Mouse (Mus musculus): ENCODE measurements around the gene Nsf. TPM values are rescaled to one million over a fixed set of nuclear protein-coding genes. Genes with fewer than 3 reads are reported as not detected.

Nsf gene
- polyA plus RNA-seq, 1 experiment from 2014 or later: 45.8 TPM

DNA sequence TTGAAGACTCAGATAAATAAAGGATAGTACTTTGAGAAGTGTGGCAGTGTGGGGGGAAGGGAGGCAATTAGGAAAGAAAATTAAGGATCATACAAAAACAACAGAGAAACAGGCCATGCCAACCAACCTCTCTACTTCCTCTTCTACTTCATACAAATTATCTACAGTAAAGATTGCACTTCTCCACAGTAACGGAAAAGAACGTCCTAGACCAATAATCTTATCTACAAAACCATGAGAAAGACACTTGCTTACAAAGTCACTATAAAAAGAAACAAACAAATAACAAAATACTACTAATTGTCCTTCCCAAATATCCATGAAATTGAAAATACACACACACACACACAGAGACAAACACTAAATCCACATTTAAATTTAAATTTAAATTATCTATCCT lies 29.9 kb downstream of the Nsf start:
- 89% methylated on average over 2 of the region's 2 CpGs for WGBS
- no peaks in the 10 kb centered on the region for H3K36me3 ChIP-seq (ENCODE audit: control insufficient read depth, insufficient read depth, low read length)
- no peak overlapping the region for H3K4me3 ChIP-seq (ENCODE audit: low read length)

DNA sequence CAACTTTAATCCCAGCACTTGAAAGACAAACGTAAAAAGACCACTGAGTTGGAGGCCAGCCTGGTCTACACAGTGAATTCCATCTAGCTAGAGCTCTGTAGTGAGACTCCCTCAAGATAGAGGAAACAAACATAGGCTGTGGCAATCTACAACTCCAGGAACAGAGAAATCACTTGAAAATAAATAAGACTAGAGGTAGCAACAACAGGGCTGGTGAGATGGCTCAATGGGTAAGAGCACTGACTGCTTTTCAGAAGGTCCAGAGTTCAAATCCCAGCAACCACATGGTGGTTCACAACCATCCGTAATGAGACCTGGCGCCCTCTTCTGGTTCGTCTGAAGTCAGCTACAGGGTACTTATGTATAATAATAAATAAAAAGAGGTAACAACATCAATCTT lies 30.6 kb downstream of the Nsf start:
- Histone ChIP-seq H3K27ac (ENCODE audit: low read length) (no peak overlapping the region), H3K4me3 (ENCODE audit: low read length) (no peak overlapping the region), H3K27me3 (replicated peaks; ENCODE audit: control insufficient read depth, insufficient read depth, low read length) (no peaks in the 10 kb centered on the region), H3K36me3 (ENCODE audit: control insufficient read depth, insufficient read depth, low read length) (no peaks in the 10 kb centered on the region), H3K9ac (ENCODE audit: low read depth, low read length) (no peak overlapping the region), H3K4me1 (ENCODE audit: control insufficient read depth, insufficient read depth, low read length) (no peaks in the 10 kb centered on the region), H3K4me2 (ENCODE audit: low read depth, low read length) (no peak overlapping the region), H3K9me3 (ENCODE audit: control insufficient read depth, low read length) (no peaks in the 10 kb centered on the region)
- ATAC-seq: no peak
- 84% methylated on average over 4 of the region's 4 CpGs for WGBS

More for the DNA sequence above, 29.9 kb downstream of the Nsf start:
- Histone ChIP-seq H3K4me2 (ENCODE audit: low read depth, low read length) (no peak overlapping the region), H3K9ac (ENCODE audit: low read depth, low read length) (no peak overlapping the region), H3K4me1 (ENCODE audit: control insufficient read depth, insufficient read depth, low read length) (no peaks in the 10 kb centered on the region), H3K27ac (ENCODE audit: low read length) (no peak overlapping the region), H3K9me3 (ENCODE audit: control insufficient read depth, low read length) (no peaks in the 10 kb centered on the region), H3K27me3 (replicated peaks; ENCODE audit: control insufficient read depth, insufficient read depth, low read length) (no peaks in the 10 kb centered on the region)
- no peak for ATAC-seq

DNA sequence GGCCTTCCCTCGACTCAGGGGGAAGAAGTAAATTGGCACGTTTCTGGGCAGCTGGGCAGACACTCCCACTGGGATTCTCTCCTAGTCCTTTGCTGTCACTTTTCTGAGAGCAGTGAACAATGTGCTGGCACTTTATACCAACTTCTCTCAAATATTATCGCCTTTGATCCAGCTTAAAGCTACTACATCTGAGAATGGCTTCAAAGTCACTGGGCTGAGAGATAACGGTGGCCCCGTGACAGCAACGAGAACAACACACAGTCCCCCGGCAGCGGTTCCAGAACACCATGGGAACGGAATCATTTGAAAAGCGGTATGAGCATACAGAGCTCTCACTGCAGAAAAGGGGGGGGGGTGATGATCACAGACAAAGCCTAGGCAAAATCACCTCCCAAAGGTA lies 31.0 kb downstream of the Nsf start:
- WGBS: 89% methylated on average over 10 of the region's 10 CpGs
- no peak for ATAC-seq
- Histone ChIP-seq H3K27me3 (replicated peaks; ENCODE audit: control insufficient read depth, insufficient read depth, low read length) (no peaks in the 10 kb centered on the region), H3K4me3 (ENCODE audit: low read length) (no peak overlapping the region), H3K4me1 (ENCODE audit: control insufficient read depth, insufficient read depth, low read length) (no peaks in the 10 kb centered on the region), H3K9me3 (ENCODE audit: control insufficient read depth, low read length) (no peaks in the 10 kb centered on the region), H3K27ac (ENCODE audit: low read length) (no peak overlapping the region), H3K4me2 (ENCODE audit: low read depth, low read length) (no peak overlapping the region), H3K36me3 (ENCODE audit: control insufficient read depth, insufficient read depth, low read length) (no peaks in the 10 kb centered on the region), H3K9ac (ENCODE audit: low read depth, low read length) (no peak overlapping the region)

DNA sequence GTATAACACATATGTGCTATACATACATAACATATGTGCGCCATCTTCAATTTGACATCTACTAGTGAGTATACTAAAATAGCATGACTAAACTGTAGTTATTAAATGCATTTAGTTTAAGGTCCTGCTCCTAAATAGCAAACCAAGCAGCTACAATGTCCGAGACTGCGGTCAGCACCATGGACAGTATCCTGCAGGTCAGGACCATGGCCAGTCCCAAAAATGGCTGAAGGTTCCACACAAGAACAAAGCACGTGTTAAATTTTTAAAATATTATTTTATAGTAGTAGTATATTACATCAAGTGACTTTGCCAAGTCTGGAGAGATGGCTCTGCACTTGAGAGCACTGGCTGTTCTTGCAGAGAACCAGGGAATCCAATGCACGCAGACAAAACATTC lies 33.2 kb downstream of the Nsf start:
- Histone ChIP-seq H3K4me1 (ENCODE audit: control insufficient read depth, insufficient read depth, low read length) (no peaks in the 10 kb centered on the region), H3K4me2 (ENCODE audit: low read depth, low read length) (no peak overlapping the region), H3K4me3 (ENCODE audit: low read length) (no peak overlapping the region), H3K27me3 (replicated peaks; ENCODE audit: control insufficient read depth, insufficient read depth, low read length) (no peaks in the 10 kb centered on the region), H3K36me3 (ENCODE audit: control insufficient read depth, insufficient read depth, low read length) (no peaks in the 10 kb centered on the region), H3K27ac (ENCODE audit: low read length) (no peak overlapping the region), H3K9me3 (ENCODE audit: control insufficient read depth, low read length) (no peaks in the 10 kb centered on the region), H3K9ac (ENCODE audit: low read depth, low read length) (no peak overlapping the region)
- WGBS: 62% methylated on average over 5 of the region's 5 CpGs
- no peak for ATAC-seq

DNA sequence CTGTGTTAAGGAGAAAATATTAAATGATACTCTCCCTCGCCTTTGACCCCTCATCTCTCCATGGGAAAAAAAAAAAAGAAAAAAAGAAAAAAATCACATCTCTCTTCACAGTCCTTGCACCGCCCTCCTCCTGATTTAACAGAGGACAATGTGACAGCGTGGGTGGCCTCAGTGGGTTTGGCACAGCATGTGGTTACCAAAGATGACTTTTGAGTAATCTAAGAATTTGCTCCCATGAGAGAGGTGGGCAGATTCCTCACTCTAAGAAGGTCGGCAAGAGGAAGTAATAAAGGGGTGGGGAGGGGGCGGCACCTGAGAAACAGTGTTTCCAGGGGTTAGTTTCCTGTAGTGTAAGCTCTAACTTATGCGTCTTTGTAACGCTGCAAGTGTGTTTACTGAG lies 37.0 kb downstream of the Nsf start:
- H3K4me1 ChIP-seq (ENCODE audit: control insufficient read depth, insufficient read depth, low read length): no peaks in the 10 kb centered on the region
- H3K4me3 ChIP-seq (ENCODE audit: low read length): no peak overlapping the region
- no peak overlapping the region for H3K9ac ChIP-seq (ENCODE audit: low read depth, low read length)
- H3K27me3 ChIP-seq (replicated peaks; ENCODE audit: control insufficient read depth, insufficient read depth, low read length): no peaks in the 10 kb centered on the region
- H3K36me3 ChIP-seq (ENCODE audit: control insufficient read depth, insufficient read depth, low read length): no peaks in the 10 kb centered on the region
- no peak overlapping the region for H3K27ac ChIP-seq (ENCODE audit: low read length)
- no peaks in the 10 kb centered on the region for H3K9me3 ChIP-seq (ENCODE audit: control insufficient read depth, low read length)
- WGBS: 74% methylated on average over 7 of the region's 7 CpGs
- no peak for ATAC-seq
- no peak overlapping the region for H3K4me2 ChIP-seq (ENCODE audit: low read depth, low read length)

DNA sequence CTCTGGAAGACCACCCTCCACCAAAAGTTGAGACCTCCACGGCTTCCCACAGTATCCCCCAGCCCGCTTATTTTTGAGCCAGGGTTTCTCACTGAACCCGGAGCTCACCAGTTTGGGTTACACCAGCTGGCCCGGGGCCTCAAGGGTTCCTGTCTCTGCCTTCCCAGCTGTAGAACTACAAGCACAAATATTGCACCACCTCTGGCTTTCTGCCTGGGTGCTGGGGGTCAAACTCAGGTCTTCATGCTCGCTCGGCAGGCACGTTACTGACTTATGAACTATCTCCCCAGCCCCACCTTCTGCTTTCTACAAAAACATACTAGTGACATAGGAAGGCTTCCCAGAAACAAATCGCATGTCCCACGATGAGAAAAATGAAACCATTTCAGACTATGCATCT lies 38.2 kb downstream of the Nsf start:
- Histone ChIP-seq H3K36me3 (ENCODE audit: control insufficient read depth, insufficient read depth, low read length) (no peaks in the 10 kb centered on the region), H3K27ac (ENCODE audit: low read length) (no peak overlapping the region), H3K9ac (ENCODE audit: low read depth, low read length) (no peak overlapping the region), H3K27me3 (replicated peaks; ENCODE audit: control insufficient read depth, insufficient read depth, low read length) (no peaks in the 10 kb centered on the region), H3K4me2 (ENCODE audit: low read depth, low read length) (no peak overlapping the region), H3K4me1 (ENCODE audit: control insufficient read depth, insufficient read depth, low read length) (no peaks in the 10 kb centered on the region), H3K4me3 (ENCODE audit: low read length) (no peak overlapping the region), H3K9me3 (ENCODE audit: control insufficient read depth, low read length) (no peaks in the 10 kb centered on the region)
- WGBS: 80% methylated on average over 9 of the region's 9 CpGs
- ATAC-seq: no peak

DNA sequence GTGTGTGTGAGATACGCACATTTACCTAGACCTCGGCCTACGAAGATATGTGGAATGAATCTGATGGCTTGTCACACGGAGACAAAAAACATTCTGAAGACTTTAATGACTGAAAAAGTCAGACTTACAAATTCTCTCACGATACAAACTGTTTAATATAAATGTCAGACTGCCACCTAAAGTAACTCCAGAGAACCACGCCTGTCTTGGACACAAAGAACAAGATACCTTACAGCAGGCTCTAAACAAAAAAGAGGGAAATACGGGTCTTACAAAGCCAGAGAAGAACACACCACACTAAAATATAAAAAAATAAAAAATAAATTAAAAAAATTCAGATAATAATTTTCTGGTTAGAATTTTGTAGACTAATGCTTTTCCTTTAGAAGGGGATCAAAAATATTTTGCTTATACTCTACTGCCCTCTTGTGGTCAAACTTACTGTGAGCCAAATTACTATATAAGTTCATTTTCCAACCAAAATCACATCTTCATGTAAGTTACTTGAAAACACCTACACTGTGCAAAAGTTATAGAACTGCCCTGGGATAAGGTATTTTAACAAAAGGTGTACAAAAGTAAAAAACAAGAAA lies 42.8 kb downstream of the Nsf start:
- WGBS: 62% methylated on average over 7 of the region's 7 CpGs
- Histone ChIP-seq H3K9ac (ENCODE audit: low read depth, low read length) (no peak overlapping the region), H3K4me1 (ENCODE audit: control insufficient read depth, insufficient read depth, low read length) (no peaks in the 10 kb centered on the region), H3K4me2 (ENCODE audit: low read depth, low read length) (no peak overlapping the region), H3K9me3 (ENCODE audit: control insufficient read depth, low read length) (no peaks in the 10 kb centered on the region), H3K27ac (ENCODE audit: low read length) (no peak overlapping the region), H3K4me3 (ENCODE audit: low read length) (no peak overlapping the region), H3K36me3 (ENCODE audit: control insufficient read depth, insufficient read depth, low read length) (peaks cover 3% of the 10 kb centered on the region; the same call in 1 of the 2 replicates), H3K27me3 (replicated peaks; ENCODE audit: control insufficient read depth, insufficient read depth, low read length) (no peaks in the 10 kb centered on the region)
- no peak for ATAC-seq

DNA sequence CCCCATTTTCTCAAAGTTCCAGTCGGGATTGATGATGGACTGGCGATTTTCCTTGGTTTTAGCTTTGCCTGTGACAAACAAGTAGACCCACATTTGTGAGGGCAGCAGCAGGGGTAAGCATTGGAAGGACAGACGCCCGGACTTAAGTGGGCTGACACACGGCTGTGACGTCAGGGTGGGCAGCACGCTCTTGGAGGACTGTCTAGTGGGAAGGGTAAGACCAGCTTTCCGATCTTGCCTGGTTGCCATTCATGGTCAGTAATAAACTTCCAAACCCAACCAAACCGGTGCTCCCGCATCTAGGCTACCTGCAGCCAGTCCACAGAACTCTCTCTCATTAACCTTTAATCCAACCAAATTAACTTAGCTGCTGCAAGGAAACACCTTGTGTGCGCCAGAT lies 43.3 kb downstream of the Nsf start:
- Histone ChIP-seq H3K9me3 (ENCODE audit: control insufficient read depth, low read length) (no peaks in the 10 kb centered on the region), H3K4me2 (ENCODE audit: low read depth, low read length) (no peak overlapping the region), H3K4me3 (ENCODE audit: low read length) (no peak overlapping the region), H3K4me1 (ENCODE audit: control insufficient read depth, insufficient read depth, low read length) (no peaks in the 10 kb centered on the region), H3K36me3 (ENCODE audit: control insufficient read depth, insufficient read depth, low read length) (peaks cover 3% of the 10 kb centered on the region; the same call in 1 of the 2 replicates), H3K27ac (ENCODE audit: low read length) (no peak overlapping the region), H3K9ac (ENCODE audit: low read depth, low read length) (no peak overlapping the region), H3K27me3 (replicated peaks; ENCODE audit: control insufficient read depth, insufficient read depth, low read length) (no peaks in the 10 kb centered on the region)
- 90% methylated on average over 11 of the region's 11 CpGs for WGBS
- ATAC-seq: no peak

DNA sequence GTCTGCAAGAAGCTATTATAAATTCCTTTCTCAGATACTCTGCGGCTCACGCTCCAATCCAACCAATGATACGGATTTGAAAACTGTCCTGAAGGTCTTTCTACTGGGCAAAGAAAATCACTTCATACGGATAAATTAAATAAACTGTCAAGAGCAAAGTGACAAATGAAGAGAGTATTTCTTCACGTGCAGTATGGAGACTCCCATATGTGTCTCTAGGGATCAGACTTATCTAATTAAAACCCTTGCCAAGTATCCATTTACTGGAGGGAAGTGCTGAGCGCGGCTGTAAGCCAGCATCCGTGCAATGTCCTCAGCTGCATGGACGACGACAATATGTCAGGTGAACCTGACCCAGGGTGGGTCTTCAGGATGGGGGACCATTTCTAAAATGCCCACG lies 44.0 kb downstream of the Nsf start:
- H3K36me3 ChIP-seq (ENCODE audit: control insufficient read depth, insufficient read depth, low read length): peaks cover 3% of the 10 kb centered on the region; the same call in 1 of the 2 replicates
- H3K4me1 ChIP-seq (ENCODE audit: control insufficient read depth, insufficient read depth, low read length): no peaks in the 10 kb centered on the region
- no peak overlapping the region for H3K4me3 ChIP-seq (ENCODE audit: low read length)
- no peaks in the 10 kb centered on the region for H3K9me3 ChIP-seq (ENCODE audit: control insufficient read depth, low read length)
- 77% methylated on average over 11 of the region's 11 CpGs for WGBS
- H3K4me2 ChIP-seq (ENCODE audit: low read depth, low read length): no peak overlapping the region
- no peak overlapping the region for H3K9ac ChIP-seq (ENCODE audit: low read depth, low read length)
- H3K27me3 ChIP-seq (replicated peaks; ENCODE audit: control insufficient read depth, insufficient read depth, low read length): no peaks in the 10 kb centered on the region
- ATAC-seq: no peak
- H3K27ac ChIP-seq (ENCODE audit: low read length): no peak overlapping the region

DNA sequence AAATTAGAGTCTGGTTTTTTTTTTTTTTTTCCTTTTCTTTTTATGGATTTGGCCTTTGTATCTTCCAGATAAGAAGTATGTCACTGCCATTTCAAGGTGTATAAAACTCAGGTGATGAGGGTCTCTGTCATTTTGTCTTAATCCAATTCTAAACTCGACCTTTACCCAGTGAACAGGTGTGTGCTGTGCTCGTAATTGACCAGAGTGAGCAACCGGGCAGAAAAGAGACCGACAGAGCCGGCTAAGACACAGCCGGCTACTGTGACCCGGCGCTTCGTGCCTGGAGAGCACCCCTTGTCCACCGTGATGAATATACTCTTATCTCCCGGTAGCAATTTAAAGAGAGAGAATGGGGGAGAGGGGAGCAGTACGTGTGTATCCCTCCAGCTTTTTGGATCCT lies 44.5 kb downstream of the Nsf start:
- no peak overlapping the region for H3K4me3 ChIP-seq (ENCODE audit: low read length)
- H3K9me3 ChIP-seq (ENCODE audit: control insufficient read depth, low read length): no peaks in the 10 kb centered on the region
- peak; percentile 50; the same call in 1 of the 2 replicates for ATAC-seq
- H3K27ac ChIP-seq (ENCODE audit: low read length): no peak overlapping the region
- H3K9ac ChIP-seq (ENCODE audit: low read depth, low read length): no peak overlapping the region
- H3K4me2 ChIP-seq (ENCODE audit: low read depth, low read length): no peak overlapping the region
- WGBS: 62% methylated on average over 12 of the region's 12 CpGs
- peaks cover 3% of the 10 kb centered on the region; the same call in 1 of the 2 replicates for H3K36me3 ChIP-seq (ENCODE audit: control insufficient read depth, insufficient read depth, low read length)
- no peaks in the 10 kb centered on the region for H3K4me1 ChIP-seq (ENCODE audit: control insufficient read depth, insufficient read depth, low read length)
- no peaks in the 10 kb centered on the region for H3K27me3 ChIP-seq (replicated peaks; ENCODE audit: control insufficient read depth, insufficient read depth, low read length)
